Mouse (Mus musculus) right cerebral cortex, postnatal 36 days (tissue): ENCODE measurements around the gene Eri3.
A peak's percentile ranks its signal among the peaks of the same experiment; 100 is the strongest.

Experiments
- DNase-seq, 2 experiments: peaks; one replicate each; pipeline ENCODE4 v3.0.0; 2022; ENCODE audit warnings: low spot score in 2 of 2, mixed read lengths in 1 of 2

Gene Eri3

GRCm38 (mm10) chr4:117550140-117550851 lies at the start of gene Eri3:
Eri3 (plus strand) TSS chr4:117550365.
- peak; percentile 98 for DNase-seq

DNA sequence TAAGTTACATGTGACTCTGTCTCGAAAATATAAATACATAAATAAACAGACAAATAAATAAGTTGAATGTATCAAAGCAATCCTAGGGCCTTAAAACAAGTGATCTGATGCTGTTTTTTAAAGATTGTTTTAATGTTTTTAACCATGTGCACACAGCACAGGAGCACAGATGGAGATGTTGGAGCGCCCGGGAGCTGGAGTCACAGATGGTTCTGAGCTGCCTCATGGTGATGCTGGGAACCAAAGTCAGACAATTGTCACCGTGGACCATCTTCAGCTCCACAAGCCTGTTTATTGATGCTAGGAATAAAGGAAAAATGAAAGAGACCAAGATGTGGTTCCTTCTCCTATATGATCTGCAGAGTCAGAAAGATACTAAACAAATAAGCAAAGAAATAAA lies 31.9 kb upstream of the Eri3 start:
- DNase-seq = no peak

DNA sequence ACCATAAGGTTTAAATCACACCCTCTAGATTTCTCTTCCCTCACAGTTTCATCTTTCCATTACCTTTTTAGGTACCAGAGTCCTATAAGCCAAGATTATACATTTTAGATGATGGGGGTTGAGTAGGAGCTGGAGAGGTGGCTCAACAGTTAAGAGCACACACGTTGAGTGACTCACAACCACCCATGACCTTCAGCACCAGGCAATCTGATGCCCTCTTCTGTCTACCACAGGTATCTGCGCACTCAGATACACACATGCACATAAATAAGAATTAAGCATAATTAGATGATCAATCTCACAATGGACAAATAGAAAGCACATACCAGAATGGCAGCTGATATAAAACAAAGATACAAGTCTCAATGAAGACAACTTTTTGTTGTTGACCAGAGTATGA lies 28.8 kb upstream of the Eri3 start:
- no peak for DNase-seq

DNA sequence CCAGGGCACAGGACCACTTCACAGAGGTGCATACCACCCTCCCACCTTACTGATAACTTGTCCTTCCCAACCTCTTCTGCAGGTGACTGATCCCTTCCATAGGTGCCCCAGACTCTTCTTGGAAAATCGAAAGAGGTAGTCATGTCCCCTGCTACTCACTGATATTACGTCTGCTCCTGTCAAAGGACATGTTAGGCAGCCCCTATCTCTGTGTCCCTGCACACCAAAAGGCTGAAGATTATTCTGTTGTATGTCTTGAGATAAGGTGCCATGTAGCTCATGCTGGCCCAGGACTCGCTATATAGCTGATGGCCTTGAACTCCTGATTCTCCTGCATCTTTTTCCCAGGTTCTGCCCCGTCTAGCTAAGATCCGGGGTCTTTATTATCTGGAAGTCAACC lies 24.2 kb upstream of the Eri3 start:
- DNase-seq = no peak

- no peak for DNase-seq
Measured at GRCm38 (mm10) chr4:117527116-117527899, 22.9 kb upstream of the Eri3 start.

DNA sequence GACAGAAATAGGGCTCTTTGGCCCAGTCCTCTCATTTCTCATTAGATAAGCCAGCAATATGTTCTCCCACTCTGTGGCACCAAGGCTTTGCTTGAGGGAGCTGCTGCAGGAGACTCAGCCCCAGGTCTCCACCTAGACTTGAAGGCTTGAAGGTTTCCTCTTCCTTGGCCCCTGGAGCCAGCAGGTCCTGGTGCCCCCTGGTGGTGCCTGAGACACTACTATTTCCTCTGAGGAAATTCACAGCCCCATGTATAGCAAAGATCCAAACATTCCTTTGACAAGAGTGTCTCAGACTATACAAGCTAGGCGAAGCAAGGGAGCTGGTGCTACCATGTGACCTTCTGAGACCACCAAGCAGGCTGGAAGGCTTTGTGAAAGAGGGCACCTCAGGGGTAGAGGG lies 22.2 kb upstream of the Eri3 start:
- DNase-seq = no peak

DNA sequence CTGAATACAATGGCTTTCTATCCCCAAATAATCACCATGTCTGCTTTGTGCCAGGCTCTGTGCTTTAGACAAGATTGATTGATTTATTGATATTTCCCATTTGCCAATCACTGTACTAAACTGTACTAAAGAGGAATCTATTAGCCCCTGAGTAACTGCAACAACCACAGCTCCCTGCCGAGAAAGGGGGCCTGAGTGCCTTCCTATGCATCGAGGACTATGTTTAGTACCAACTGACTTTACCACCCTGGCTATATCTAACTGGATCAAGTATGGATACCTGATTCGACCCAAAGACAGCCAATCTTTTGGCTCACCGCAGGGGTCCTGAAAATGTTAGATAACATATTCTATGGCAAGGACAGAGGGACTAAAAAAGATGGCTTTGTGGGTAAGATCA lies 20.3 kb upstream of the Eri3 start:
- DNase-seq = no peak

GRCm38 (mm10) chr4:117535496-117536200 lies 14.5 kb upstream of the Eri3 start:
- DNase-seq = no peak

DNA sequence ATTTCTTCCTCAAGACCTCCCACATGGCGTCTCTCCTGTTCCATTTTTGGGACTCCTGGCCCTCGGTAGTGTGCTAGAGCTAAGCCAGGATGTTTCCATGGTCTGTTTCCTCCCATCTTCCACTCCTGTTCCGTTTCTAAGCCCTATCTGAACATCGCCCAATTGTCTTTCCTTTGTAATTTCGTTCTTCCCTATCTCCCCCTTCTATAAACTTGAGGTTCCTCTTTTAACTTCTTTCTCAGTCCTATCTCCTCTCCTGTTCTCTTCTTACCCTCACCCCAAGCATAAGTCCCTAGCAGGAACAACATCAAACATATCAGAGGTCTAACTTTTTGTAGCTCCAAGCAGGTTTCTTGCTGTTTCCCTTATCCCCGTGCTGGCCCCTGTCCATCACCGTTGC lies 13.2 kb upstream of the Eri3 start:
- no peak for DNase-seq

DNA sequence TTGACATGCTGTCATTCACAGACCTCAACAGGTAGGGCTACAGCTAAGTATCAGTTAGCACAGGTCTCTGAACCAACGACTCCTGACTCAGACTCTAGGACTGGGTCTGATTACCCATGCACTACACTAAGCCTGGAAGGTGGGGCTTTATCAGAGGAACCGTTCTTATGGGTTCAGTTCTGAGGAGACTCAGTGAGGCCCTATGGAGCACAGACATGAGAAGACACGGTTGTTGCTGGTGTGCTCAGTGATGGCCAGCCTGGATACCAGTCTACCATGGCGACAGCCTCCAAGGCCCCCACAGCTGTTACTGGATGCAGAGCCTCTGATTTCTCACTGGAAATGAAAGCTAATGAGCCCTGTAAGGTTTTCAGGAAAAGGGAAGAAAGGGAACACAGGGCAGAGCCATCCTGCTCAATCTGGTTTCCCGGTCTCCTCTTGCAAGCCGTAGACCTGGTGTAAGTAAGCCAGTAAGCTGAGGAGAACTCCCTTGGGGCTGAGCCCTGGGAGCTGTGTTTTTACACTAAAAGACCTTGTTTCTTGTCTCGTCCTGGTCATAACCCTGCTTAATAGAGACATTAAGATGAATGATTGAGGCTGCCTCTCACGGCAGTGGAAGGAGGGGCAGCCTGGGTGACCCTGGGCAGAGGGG lies 10.7 kb upstream of the Eri3 start:
- DNase-seq = no peak

GRCm38 (mm10) chr4:117540571-117540970 lies 9.6 kb upstream of the Eri3 start:
- no peak for DNase-seq

DNA sequence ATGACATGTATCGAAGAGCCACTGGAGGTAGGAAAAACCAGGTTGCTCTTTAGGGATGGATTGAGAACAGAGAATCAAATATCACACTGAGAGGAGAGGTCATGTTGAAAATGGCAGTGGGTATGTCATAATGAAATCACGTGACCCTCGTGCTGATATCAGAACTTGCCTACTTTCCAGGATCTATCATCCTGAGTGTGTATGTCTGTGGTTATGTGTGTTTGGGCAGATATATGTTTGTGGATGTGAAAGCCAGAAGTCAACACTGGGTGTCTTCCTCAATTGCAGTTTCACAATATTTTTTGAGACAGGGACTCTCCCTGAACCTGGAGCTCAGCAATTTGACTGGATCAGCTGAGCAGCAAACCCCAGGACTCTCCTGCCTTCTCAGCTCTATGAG lies 4.7 kb upstream of the Eri3 start:
- DNase-seq = no peak

GRCm38 (mm10) chr4:117546616-117547015 lies 3.5 kb upstream of the Eri3 start:
- DNase-seq = no peak

DNA sequence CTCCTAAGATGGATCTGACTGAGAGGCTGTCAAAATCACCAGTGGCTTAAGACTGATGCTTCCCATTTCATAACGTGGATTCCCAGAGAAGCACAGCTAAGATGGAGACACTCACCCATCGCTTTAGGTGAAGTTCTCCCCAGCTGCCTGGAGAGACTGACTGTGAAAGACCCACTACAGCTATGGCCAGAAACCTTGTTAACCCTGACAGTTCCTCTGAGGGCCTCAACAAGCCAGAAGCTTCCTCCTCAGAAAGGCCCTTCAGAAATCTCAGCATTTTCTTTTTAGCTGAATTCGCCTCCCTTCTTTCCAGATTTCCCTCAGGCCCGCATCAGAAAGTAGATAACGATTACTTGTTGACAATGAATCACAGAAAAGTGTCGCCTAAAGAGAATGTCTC lies 589 bp upstream of the Eri3 start:
- no peak for DNase-seq

- no peak for DNase-seq
Measured at GRCm38 (mm10) chr4:117551144-117552000, 1.2 kb downstream of the Eri3 start.

DNA sequence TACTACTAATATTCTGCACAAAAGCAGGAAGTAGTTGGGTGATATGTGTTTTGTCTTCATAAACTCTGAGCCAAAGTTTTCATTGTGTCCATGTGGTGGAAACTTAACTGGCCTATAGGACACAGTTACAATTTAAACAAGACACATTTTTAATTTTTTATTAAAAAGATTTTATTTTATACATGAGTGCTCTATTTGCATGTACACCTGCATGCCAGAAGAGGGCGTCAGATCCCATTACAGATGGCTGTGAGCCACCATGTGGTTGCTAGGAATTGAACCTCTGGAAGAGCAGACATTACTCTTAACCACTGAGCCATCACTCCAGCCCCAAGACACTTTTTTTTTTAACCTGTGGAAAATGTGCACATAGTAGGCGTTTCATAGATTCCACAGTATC lies 5.3 kb downstream of the Eri3 start:
- no peak for DNase-seq

DNA sequence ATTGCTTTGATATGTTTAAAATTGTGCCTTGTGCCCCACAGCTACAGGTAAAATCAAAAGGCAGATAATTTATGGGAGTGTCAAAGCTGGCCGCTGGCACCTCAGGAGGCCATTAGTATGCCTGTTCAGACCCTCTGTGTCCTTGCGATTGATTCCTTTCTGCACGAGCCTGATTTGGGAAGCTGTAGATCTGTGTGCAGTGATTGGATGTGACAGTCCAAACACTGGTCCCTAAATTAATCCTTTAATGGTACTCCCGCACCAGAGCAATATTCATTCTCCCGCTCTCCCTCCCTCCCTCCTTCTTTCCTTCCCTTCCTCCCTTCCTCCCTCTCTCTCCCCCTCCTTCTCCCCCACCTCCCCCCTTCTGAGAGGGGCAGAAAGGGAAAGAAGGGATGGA lies 6.2 kb downstream of the Eri3 start:
- DNase-seq = no peak

DNA sequence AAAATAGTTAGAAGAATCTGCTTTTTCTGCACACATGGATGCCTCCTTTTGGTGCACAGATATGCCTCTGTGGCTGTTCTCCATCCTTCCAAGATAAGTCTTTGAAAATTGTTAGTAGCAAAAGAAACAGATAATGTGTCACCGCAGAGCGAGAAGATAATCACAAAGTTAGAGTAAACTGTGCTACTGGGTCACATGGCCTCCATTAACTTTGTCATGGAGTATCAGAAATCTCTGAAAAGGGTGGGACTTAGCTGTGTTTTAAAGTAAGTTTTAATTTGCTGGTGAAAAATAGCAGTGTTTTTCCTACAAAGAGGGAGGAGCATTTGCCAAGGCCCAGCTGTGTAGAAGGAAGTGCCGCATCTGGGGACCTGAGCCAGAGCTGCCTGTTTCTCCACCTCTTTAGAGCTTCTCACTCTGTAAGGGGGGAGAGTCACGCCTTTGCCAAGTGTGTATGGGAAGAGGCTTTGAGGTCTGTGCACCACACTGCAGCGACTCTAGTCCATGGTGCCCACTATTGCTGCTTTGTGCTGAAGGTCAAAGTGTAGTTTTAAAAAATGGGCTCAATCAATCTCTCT lies 7.0 kb downstream of the Eri3 start:
- DNase-seq = no peak

- no peak for DNase-seq
Measured at GRCm38 (mm10) chr4:117563967-117564366, 13.8 kb downstream of the Eri3 start.

DNA sequence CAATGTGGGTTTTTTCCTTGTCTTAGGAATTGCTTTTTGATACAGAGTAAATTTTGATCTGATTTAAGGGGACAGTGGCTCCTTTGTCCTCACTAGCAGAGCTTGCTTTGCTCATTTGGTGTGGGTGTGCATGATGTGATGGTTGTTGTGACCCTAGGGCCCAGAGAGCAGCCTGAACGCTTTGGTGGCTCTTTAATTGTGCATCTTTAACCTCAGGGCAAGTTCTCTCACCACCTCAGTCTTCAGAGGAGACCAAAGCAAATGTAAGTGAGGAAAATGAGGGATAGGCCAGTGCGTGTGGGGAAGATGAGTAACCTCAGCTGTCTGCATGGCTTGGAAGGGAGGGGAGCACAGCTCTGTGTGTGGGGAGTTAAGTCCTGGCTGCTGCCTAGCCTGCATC lies 18.7 kb downstream of the Eri3 start:
- DNase-seq = no peak

DNA sequence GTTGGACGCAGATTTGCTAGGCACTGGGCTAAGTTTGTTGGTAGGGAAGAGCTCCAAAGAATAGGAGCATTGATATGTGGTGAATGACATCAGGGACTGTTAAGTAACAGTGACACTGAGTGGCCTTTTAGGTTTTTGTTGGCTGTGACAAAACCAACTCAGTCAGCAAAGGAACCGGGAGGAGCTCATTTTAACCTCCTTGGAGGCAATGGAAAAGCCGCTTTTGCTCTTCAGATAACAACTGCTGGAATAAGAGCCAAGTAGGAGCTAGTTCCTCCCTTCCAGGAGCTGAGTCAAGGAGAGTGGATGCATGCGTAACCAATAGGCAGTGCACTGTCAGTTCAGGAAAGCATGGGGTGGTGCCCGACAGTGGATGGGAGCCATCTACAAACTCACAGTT lies 20.8 kb downstream of the Eri3 start:
- no peak for DNase-seq
